Mouse (Mus musculus) liver, postnatal 0 days (tissue): ENCODE data around the gene Gm28048. TPM values are rescaled to one million over a fixed set of nuclear protein-coding genes. Genes with fewer than 3 reads are reported as not detected.
A peak's percentile ranks its signal among the peaks of the same experiment; 100 is the strongest.

Experiments used
- ATAC-seq: fragments of 200-750 bp; cut with Nextera tagmentation; 2 replicates; pipeline ENCODE4 v1.8.0; 2017; ENCODE audit warnings: mild to moderate bottlenecking, moderate library complexity
- DNase-seq: peaks from one replicate; pipeline ENCODE4 v3.0.0-alpha.2; 2016
- H3K27ac ChIP-seq: fragments of 300-500 bp; sonication (generic); 2 replicates; pipeline ENCODE4 v1.5.1; 2014; ENCODE audit warnings: antibody characterized with exemption, moderate library complexity, mild to moderate bottlenecking, low read depth
- H3K27me3 ChIP-seq: fragments of 300-500 bp; sonication (generic); 2 replicates; pipeline ENCODE4 v1.6.1; 2014; ENCODE audit warnings: low read length, control low read depth, mixed read lengths; ENCODE audit not compliant: insufficient read depth
- H3K36me3 ChIP-seq: fragments of 300-500 bp; sonication (generic); replicated peaks from 2 replicates; pipeline ENCODE4 v1.6.1; 2014; ENCODE audit warnings: mild to moderate bottlenecking, control low read depth, low read length, moderate library complexity, mixed read lengths; ENCODE audit not compliant: insufficient read depth
- H3K4me1 ChIP-seq: fragments of 300-500 bp; sonication (generic); 2 replicates; pipeline ENCODE4 v1.6.1; 2014; ENCODE audit warnings: antibody characterized with exemption, mild to moderate bottlenecking, control low read depth; ENCODE audit not compliant: insufficient read depth
- H3K4me2 ChIP-seq: fragments of 300-500 bp; sonication (generic); 2 replicates; pipeline ENCODE4 v1.6.1; 2014; ENCODE audit warnings: low read depth, mild to moderate bottlenecking, low read length, moderate library complexity, mixed read lengths
- H3K4me3 ChIP-seq: fragments of 300-500 bp; sonication (generic); 2 replicates; pipeline ENCODE4 v1.5.1; 2014; ENCODE audit warnings: low read depth, low read length
- H3K9ac ChIP-seq: fragments of 300-500 bp; sonication (generic); replicated peaks from 2 replicates; pipeline ENCODE4 v1.6.1; 2014; ENCODE audit warnings: mild to moderate bottlenecking, moderate library complexity
- H3K9me3 ChIP-seq: fragments of 300-500 bp; sonication (generic); 2 replicates; pipeline ENCODE4 v1.6.1; 2016; ENCODE audit warnings: mild to moderate bottlenecking, control low read depth, low read length, mixed read lengths
- CTCF ChIP-seq: sonication (generic); IDR thresholded peaks from 2 replicates; pipeline ENCODE4 v1.5.1; 2016; ENCODE audit warnings: antibody characterized with exemption, low read depth
- EP300 ChIP-seq: IDR thresholded peaks from 2 replicates; pipeline ENCODE4 v1.6.1; 2016; ENCODE audit warnings: antibody characterized with exemption, low read depth, mild to moderate bottlenecking
- WGBS: fragments of 180-500 bp; shearing (Covaris S2); extraction: QIAGEN DNeasy Blood & Tissue Kit; methylation state at CpG from one replicate; pipeline ENCODE4 v1.1.7; 2014; ENCODE audit not compliant: insufficient replicate concordance; 5-methylcytosine and 5-hydroxymethylcytosine counted together
- polyA plus RNA-seq: library from polyadenylated mRNA; unstranded; fragments of >200 nt; fragmentation: Nextera tagmentation; extraction: Ambion mirVana; gene quantifications from 2 replicates; pipeline ENCODE4 v1.2.1, GENCODE M21; 2015

The Gm28048 gene
- polyA plus RNA-seq, 1 experiment from 2014 or later = 11.7 TPM

GRCm38 (mm10) chr11:22848649-22849195, 133.2 kb downstream of the Gm28048 start:
- TF ChIP-seq EP300 = no peak
- no peak for TF ChIP-seq CTCF
- WGBS = 32% methylated on average over 5 of the region's 5 CpGs
- no peaks in the 10 kb centered on the region for H3K27me3 ChIP-seq
- H3K4me2 ChIP-seq = peak overlapping the region; percentile 54
- H3K27ac ChIP-seq = peak overlapping the region; percentile 72
- no peak for DNase-seq
- ATAC-seq = no peak
- H3K9me3 ChIP-seq = no peaks in the 10 kb centered on the region
- H3K4me1 ChIP-seq = peaks cover 87% of the 10 kb centered on the region
- no peaks in the 10 kb centered on the region; the same call in 1 of the 2 replicates for H3K36me3 ChIP-seq
- H3K4me3 ChIP-seq = no peak overlapping the region
- no peak overlapping the region for H3K9ac ChIP-seq

DNA sequence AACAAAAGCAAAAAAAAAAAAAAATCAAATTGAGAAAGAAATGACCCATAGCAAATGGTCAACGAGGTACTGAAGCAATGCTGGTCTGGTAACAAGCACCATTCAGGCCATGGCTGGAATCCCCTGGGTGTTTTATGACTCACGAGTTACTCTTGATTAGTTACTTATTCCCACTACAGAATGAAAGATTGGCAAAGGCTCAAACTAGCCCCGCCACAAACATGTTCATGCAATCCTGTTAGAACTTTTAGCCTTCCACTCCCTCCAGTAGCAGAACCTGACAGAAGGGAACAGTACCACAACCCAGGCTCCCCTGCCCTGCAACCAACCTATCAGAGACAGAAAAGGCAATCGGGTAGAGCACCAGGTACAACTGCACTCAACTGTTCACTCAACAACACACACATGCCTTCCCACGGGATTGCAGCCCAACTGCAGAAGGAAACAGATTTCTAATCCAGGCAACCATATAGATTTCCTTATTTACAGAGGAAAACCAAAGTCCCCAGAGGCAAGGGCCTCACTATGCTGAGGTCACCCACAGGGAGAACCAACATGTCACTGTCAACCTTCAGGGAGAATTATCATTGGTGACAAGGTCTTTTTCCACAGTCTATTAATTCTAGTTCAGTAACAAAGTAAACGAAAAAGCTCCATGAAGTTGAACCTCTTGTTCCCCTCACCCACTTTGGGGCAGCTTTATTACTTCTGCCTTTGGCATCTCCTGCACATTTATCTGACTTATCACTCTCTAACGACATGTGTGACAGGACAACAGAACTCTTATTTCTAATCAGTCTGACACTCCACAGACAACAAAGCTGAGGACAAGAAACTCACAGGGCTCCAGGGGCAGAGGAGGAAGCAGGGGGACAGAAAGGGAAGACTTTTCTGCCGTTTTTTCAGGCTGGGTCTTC, 133.9 kb downstream of the Gm28048 start:
- TF ChIP-seq EP300 = no peak
- TF ChIP-seq CTCF = no peak
- Histone ChIP-seq H3K4me3 (no peak overlapping the region), H3K36me3 (no peaks in the 10 kb centered on the region), H3K27me3 (no peaks in the 10 kb centered on the region), H3K4me1 (peaks cover 88% of the 10 kb centered on the region), H3K9ac (no peak overlapping the region), H3K4me2 (peak overlapping the region; percentile 54), H3K27ac (peak overlapping the region; percentile 72), H3K9me3 (no peaks in the 10 kb centered on the region)
- peak; percentile 60 for ATAC-seq
- 18% methylated on average over 8 of the region's 8 CpGs for WGBS
- DNase-seq = no peak

DNA sequence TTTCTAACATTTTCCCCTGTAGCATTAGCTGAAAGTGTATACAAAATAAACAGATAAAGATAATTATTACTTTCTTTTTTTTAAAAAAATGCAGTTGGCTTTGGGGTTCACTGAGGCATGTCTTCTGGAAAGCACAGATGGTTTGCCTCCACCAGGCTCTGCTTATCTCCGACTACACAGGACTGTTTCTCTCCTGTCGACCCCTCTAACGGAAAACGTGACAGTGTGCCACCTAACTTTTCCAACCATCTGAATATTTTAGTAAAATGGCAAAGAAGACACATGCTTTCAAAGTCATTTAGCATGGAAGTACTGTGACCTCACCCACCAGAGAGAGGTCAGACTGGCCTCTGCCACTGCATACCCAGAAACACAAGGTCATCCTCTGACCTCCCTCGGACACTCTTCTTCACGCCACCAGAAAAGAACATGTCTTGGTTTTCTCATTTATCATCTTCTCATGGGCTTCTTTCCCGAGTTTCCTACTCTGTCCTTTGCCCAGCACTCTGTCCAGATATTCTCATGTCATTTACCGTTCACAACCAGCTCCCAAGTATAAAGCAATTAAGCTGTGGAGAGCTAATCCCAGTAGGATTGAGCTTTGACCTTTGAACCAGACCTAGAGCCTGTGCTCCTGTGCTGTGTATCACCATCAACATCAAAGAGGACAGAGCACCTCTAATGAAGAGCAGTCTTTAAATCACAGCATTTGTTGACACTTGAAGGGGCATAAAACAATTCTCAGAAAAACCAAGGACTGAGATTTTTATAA, 134.7 kb downstream of the Gm28048 start:
- Histone ChIP-seq H3K27me3 (no peaks in the 10 kb centered on the region), H3K36me3 (no peaks in the 10 kb centered on the region), H3K4me2 (peak overlapping the region; percentile 54), H3K27ac (peak overlapping the region; percentile 72), H3K4me3 (no peak overlapping the region), H3K9me3 (no peaks in the 10 kb centered on the region), H3K9ac (peak overlapping the region; percentile 36; the same call in 1 of the 2 replicates), H3K4me1 (peaks cover 86% of the 10 kb centered on the region)
- DNase-seq (no peak), ATAC-seq (peak; percentile 59)
- 28% methylated on average over 8 of the region's 8 CpGs for WGBS
- TF ChIP-seq CTCF = no peak
- peak; percentile 83 for TF ChIP-seq EP300

- Histone ChIP-seq H3K4me2 (peak overlapping the region; percentile 52), H3K4me1 (peaks cover 86% of the 10 kb centered on the region), H3K27ac (peak overlapping the region; percentile 72), H3K9me3 (no peaks in the 10 kb centered on the region), H3K9ac (0 out of 2 replicates have a peak overlapping the region, but pooled peaks have one; percentile 9), H3K4me3 (no peak overlapping the region), H3K36me3 (0 out of 2 replicates have a peak, but pooled peaks cover under 1% of the 10 kb centered on the region), H3K27me3 (no peaks in the 10 kb centered on the region)
- 27% methylated on average over 6 of the region's 6 CpGs for WGBS
- TF ChIP-seq CTCF = no peak
- TF ChIP-seq EP300 = no peak
- DNase-seq = no peak
- no peak for ATAC-seq
These were observed 135.6 kb downstream of the Gm28048 start for GRCm38 (mm10) chr11:22846093-22846835.

- Histone ChIP-seq H3K4me1 (peaks cover 83% of the 10 kb centered on the region), H3K4me2 (peak overlapping the region; percentile 52; the same call in 1 of the 2 replicates), H3K9me3 (no peaks in the 10 kb centered on the region), H3K27ac (peak overlapping the region; percentile 81), H3K9ac (no peak overlapping the region), H3K27me3 (no peaks in the 10 kb centered on the region), H3K36me3 (peaks cover 8% of the 10 kb centered on the region; the same call in 1 of the 2 replicates), H3K4me3 (no peak overlapping the region)
- no peak for DNase-seq
- 44% methylated on average over 4 of the region's 4 CpGs for WGBS
- TF ChIP-seq CTCF (no peak), EP300 (no peak)
- no peak for ATAC-seq
These were observed 136.9 kb downstream of the Gm28048 start for GRCm38 (mm10) chr11:22844754-22845718.
